Mouse (Mus musculus) B cell, adult 67 days (primary cell): Measurements from ENCODE around the gene Ugt2b37. TPM values are rescaled to one million over a fixed set of nuclear protein-coding genes. Genes with fewer than 3 reads are reported as not detected.

Experiments
- total RNA-seq, 2 experiments: library from RNA; stranded (reverse); gene quantifications; 4 replicates each; pipeline ENCODE4 v1.2.4; 2023

Gene Ugt2b37
- total RNA-seq, result not detected

GRCm38 (mm10) chr5:87254676-87255075 is at the start of gene Ugt2b37:
TSS of gene Ugt2b37 (minus strand) at chr5:87254804.

Other genes starting within 250 kb of the Ugt2b37 start
- gene Ugt2b36, start 162.2 kb downstream of the Ugt2b37 start, total RNA-seq, result not detected
- not detected for gene Ugt2b5, start 114.5 kb downstream of the Ugt2b37 start, total RNA-seq
- not detected for gene Ugt2a3, start 82.4 kb upstream of the Ugt2b37 start, total RNA-seq
- gene Ugt2b38, start 169.4 kb upstream of the Ugt2b37 start, total RNA-seq, result not detected
- gene Ugt2a2, start 227.5 kb upstream of the Ugt2b37 start, total RNA-seq, result not detected
- not detected for gene Gm43638, start 232.0 kb upstream of the Ugt2b37 start, total RNA-seq
- gene Ugt2a1, start 236.1 kb upstream of the Ugt2b37 start, total RNA-seq, result not detected